Mouse (Mus musculus): Measurements from ENCODE around the gene Prg3. TPM values are rescaled to one million over a fixed set of nuclear protein-coding genes. Genes with fewer than 3 reads are reported as not detected.

Gene Prg3
- not detected in 2 replicates for polyA plus RNA-seq (2015; fragmentation: Nextera tagmentation; extraction: Ambion mirVana)

GRCm38 (mm10) chr2:84987930-84988329, at the start of gene Prg3:
Gene Prg3, plus strand, starts transcription at chr2:84988215.

GRCm38 (mm10) chr2:84980188-84980587, 7.8 kb upstream of the Prg3 start, which contains the start of gene Prg2:
Gene Prg2, plus strand, starts transcription at chr2:84980461.

GRCm38 (mm10) chr2:85037047-85038026, 49.3 kb downstream of the Prg3 start, which contains the start of the genes Ssrp1 and P2rx3:
Gene Ssrp1, plus strand, starts transcription at chr2:85037234.
Gene P2rx3, minus strand, starts transcription at chr2:85037462.

Other genes starting within 250 kb of the Prg3 start
- gene Gm19426, start 244.6 kb upstream of the Prg3 start, polyA plus RNA-seq (2015; fragmentation: Nextera tagmentation; extraction: Ambion mirVana) = 4.4 and 6.0 TPM in 2 replicates
- 239 and 418 TPM in 2 replicates for gene Serping1, start 212.8 kb upstream of the Prg3 start, polyA plus RNA-seq (2015; fragmentation: Nextera tagmentation; extraction: Ambion mirVana)
- 87.6 and 101 TPM in 2 replicates for gene Ube2l6, start 189.4 kb upstream of the Prg3 start, polyA plus RNA-seq (2015; fragmentation: Nextera tagmentation; extraction: Ambion mirVana)
- gene Smtnl1, start 165.6 kb upstream of the Prg3 start, polyA plus RNA-seq (2015; fragmentation: Nextera tagmentation; extraction: Ambion mirVana) = 0.95 TPM in 1 of 2 replicates, not detected in the other
- gene Timm10, start 161.2 kb upstream of the Prg3 start, polyA plus RNA-seq (2015; fragmentation: Nextera tagmentation; extraction: Ambion mirVana) = 55.4 and 80.7 TPM in 2 replicates
- 9.4 and 10.7 TPM in 2 replicates for gene Slc43a1, start 149.4 kb upstream of the Prg3 start, polyA plus RNA-seq (2015; fragmentation: Nextera tagmentation; extraction: Ambion mirVana)
- 1.1 and 1.3 TPM in 2 replicates for gene Rtn4rl2, start 101.5 kb upstream of the Prg3 start, polyA plus RNA-seq (2015; fragmentation: Nextera tagmentation; extraction: Ambion mirVana)
- 60.8 and 62.7 TPM in 2 replicates for gene Slc43a3, start 51.6 kb upstream of the Prg3 start, polyA plus RNA-seq (2015; fragmentation: Nextera tagmentation; extraction: Ambion mirVana)
- 1.3 and 1.7 TPM in 2 replicates for gene Prg2, start 7.8 kb upstream of the Prg3 start, polyA plus RNA-seq (2015; fragmentation: Nextera tagmentation; extraction: Ambion mirVana)
- gene Ssrp1, start 49.0 kb downstream of the Prg3 start, polyA plus RNA-seq (2015; fragmentation: Nextera tagmentation; extraction: Ambion mirVana) = 81.0 and 119 TPM in 2 replicates
- 0.63 and 0.68 TPM in 2 replicates for gene P2rx3, start 49.2 kb downstream of the Prg3 start, polyA plus RNA-seq (2015; fragmentation: Nextera tagmentation; extraction: Ambion mirVana)
- 20.9 and 23.5 TPM in 2 replicates for gene Tnks1bp1, start 59.8 kb downstream of the Prg3 start, polyA plus RNA-seq (2015; fragmentation: Nextera tagmentation; extraction: Ambion mirVana)
- gene Aplnr, start 148.0 kb downstream of the Prg3 start, polyA plus RNA-seq (2015; fragmentation: Nextera tagmentation; extraction: Ambion mirVana) = 15.5 and 30.7 TPM in 2 replicates
- gene Lrrc55, start 209.0 kb downstream of the Prg3 start, polyA plus RNA-seq (2015; fragmentation: Nextera tagmentation; extraction: Ambion mirVana) = 1.9 and 2.1 TPM in 2 replicates